Mouse (Mus musculus) ES-Bruce4 (cell line): ENCODE data around the gene Mapk8.

Source experiments
- CTCF ChIP-seq: IDR thresholded peaks from one replicate; pipeline ENCODE4 v1.8.1; 2011; ENCODE audit warnings: low read depth, low read length
- EP300 ChIP-seq: IDR thresholded peaks from 2 replicates; pipeline ENCODE4 v1.6.1; 2011; ENCODE audit warnings: low read depth, low read length; ENCODE audit not compliant: insufficient read depth

- TF ChIP-seq CTCF (no peak), EP300 (no peak)
Observed at GRCm38 (mm10) chr14:33369375-33369774, 77.6 kb downstream of the Mapk8 start.
